Comparison of ENCODE assay signal across 8 mouse cellular contexts in genomic region chr15:99126081-99126815, GRCm38 (mm10). TPM values are rescaled to one million over a fixed set of nuclear protein-coding genes. Genes with fewer than 3 reads are reported as not detected.
DNase-seq lines count a peak whose midpoint lies in the region; ATAC-seq lines count a peak whose summit lies in the region.

No protein-coding gene starts in this region.

- peak; percentile 41 for ATAC-seq in common myeloid progenitor, adult 5-6 weeks (replicated peaks; ENCODE audit: low read depth, poor library complexity, severe bottlenecking)
- ATAC-seq in megakaryocyte, adult 5-6 weeks (ENCODE audit: poor library complexity, severe bottlenecking) = 0 out of 2 replicates have a peak, but pooled peaks have one; percentile 35
- no peak for ATAC-seq in megakaryocyte-erythroid progenitor cell, adult 5-6 weeks (replicated peaks; ENCODE audit: low FRiP score, low TSS enrichment, poor library complexity, severe bottlenecking)

- peak; percentile 65 for DNase-seq in adipocyte (ENCODE audit: low spot score)
- peak; percentile 89 for DNase-seq in gastrocnemius, postnatal 10 days
- DNase-seq in induced T-regulatory cell, adult 2 months (ENCODE audit: low read depth) = peak; percentile 52
- DNase-seq in left cerebral cortex, adult 9 months (ENCODE audit: low spot score in 2 of 2) = peak; percentile 38 to 84
- peak; percentile 86 for DNase-seq in right cerebral cortex, postnatal 25 days

RNA-seq across cellular contexts. Expression of gene Spats2, which starts 0.5 kb away (rescaled TPM):
- 0.46 and 1.7 TPM in 2 replicates for total RNA-seq in common myeloid progenitor, adult 5-6 weeks (2017)
- 10 to 100 TPM; 12.3 to 14.5 TPM for total RNA-seq in gastrocnemius, postnatal 10 days (2021)
- total RNA-seq in megakaryocyte, adult 5-6 weeks (2015) = not detected in 2 replicates
- total RNA-seq in megakaryocyte, adult 5-6 weeks (2017) = not detected in 2 replicates
- total RNA-seq in megakaryocyte-erythroid progenitor cell, adult 5-6 weeks (2014; fragmentation: Nextera tagmentation) = not detected in 2 replicates
- 0.61 TPM in 1 of 2 replicates, not detected in the other for total RNA-seq in megakaryocyte-erythroid progenitor cell, adult 5-6 weeks (2017)

RNA-seq across cellular contexts. Expression of gene Dnajc22, which starts 33.3 kb away (rescaled TPM):
- total RNA-seq in common myeloid progenitor, adult 5-6 weeks (2017) = not detected in 2 replicates
- total RNA-seq in gastrocnemius, postnatal 10 days (2021) = under 1 TPM in 1 of 2 experiments, not detected in 1; 0.50 TPM
- total RNA-seq in megakaryocyte, adult 5-6 weeks (2015) = not detected in 2 replicates
- total RNA-seq in megakaryocyte, adult 5-6 weeks (2017) = 0.11 TPM in 1 of 2 replicates, not detected in the other
- total RNA-seq in megakaryocyte-erythroid progenitor cell, adult 5-6 weeks (2014; fragmentation: Nextera tagmentation) = not detected in 2 replicates
- total RNA-seq in megakaryocyte-erythroid progenitor cell, adult 5-6 weeks (2017) = not detected in 2 replicates

RNA-seq across cellular contexts. Expression of gene C1ql4, which starts 38.6 kb away (rescaled TPM):
- total RNA-seq in common myeloid progenitor, adult 5-6 weeks (2017) = not detected in 2 replicates
- total RNA-seq in gastrocnemius, postnatal 10 days (2021) = not detected
- total RNA-seq in megakaryocyte, adult 5-6 weeks (2015) = not detected in 2 replicates
- total RNA-seq in megakaryocyte, adult 5-6 weeks (2017) = not detected in 2 replicates
- total RNA-seq in megakaryocyte-erythroid progenitor cell, adult 5-6 weeks (2014; fragmentation: Nextera tagmentation) = not detected in 2 replicates
- total RNA-seq in megakaryocyte-erythroid progenitor cell, adult 5-6 weeks (2017) = not detected in 2 replicates

RNA-seq across cellular contexts. Expression of gene Troap, which starts 51.9 kb away (rescaled TPM):
- 12.6 and 18.6 TPM in 2 replicates for total RNA-seq in common myeloid progenitor, adult 5-6 weeks (2017)
- 1 to 10 TPM; 2.5 to 4.6 TPM for total RNA-seq in gastrocnemius, postnatal 10 days (2021)
- 27.1 and 37.2 TPM in 2 replicates for total RNA-seq in megakaryocyte, adult 5-6 weeks (2015)
- 27.9 and 28.3 TPM in 2 replicates for total RNA-seq in megakaryocyte, adult 5-6 weeks (2017)
- 25.0 and 40.8 TPM in 2 replicates for total RNA-seq in megakaryocyte-erythroid progenitor cell, adult 5-6 weeks (2014; fragmentation: Nextera tagmentation)
- total RNA-seq in megakaryocyte-erythroid progenitor cell, adult 5-6 weeks (2017) = 6.6 and 37.9 TPM in 2 replicates
